Comparison of ENCODE assay signal across 8 mouse cellular contexts in genomic region chr8:87569706-87570563, GRCm38 (mm10). TPM values are rescaled to one million over a fixed set of nuclear protein-coding genes. Genes with fewer than 3 reads are reported as not detected.
A peak's percentile ranks its signal among the peaks of the same experiment; 100 is the strongest.
DNase-seq lines count a peak whose midpoint lies in the region; ATAC-seq lines count a peak whose summit lies in the region.

No protein-coding gene starts in this region.

- peak overlapping the region; percentile 14; the same call in 1 of the 2 replicates for H3K9ac ChIP-seq in intestine, embryonic 16.5 days (ENCODE audit: low read depth, low read length)

- H3K4me1 ChIP-seq in intestine, embryonic 16.5 days (ENCODE audit: control insufficient read depth, insufficient read depth, low read length) = peaks cover 9% of the 10 kb centered on the region; the same call in 1 of the 2 replicates

- no peak for ATAC-seq in intestine, embryonic 16.5 days

- 31% methylated on average over 13 of the region's 13 CpGs for WGBS in intestine, embryonic 16.5 days

- DNase-seq in adrenal gland, postnatal 14 days = peak; percentile 15
- DNase-seq in adrenal gland, postnatal 25 days = no peak
- peak; percentile 93 for DNase-seq in heart, adult 11 months
- DNase-seq in lung, postnatal 14 days = peak; percentile 24
- no peak for DNase-seq in frontal cortex, adult 2 months (ENCODE audit: extremely low spot score in 1 of 2, low spot score in 1 of 2)
- no peak for DNase-seq in spleen, adult 18-20 months
- DNase-seq in left cerebral cortex, adult 9 months (ENCODE audit: low spot score in 2 of 2) = no peak

- no peaks in the 10 kb centered on the region for H3K27me3 ChIP-seq in intestine, embryonic 16.5 days (replicated peaks; ENCODE audit: control insufficient read depth, insufficient read depth, low read length)

- no peaks in the 10 kb centered on the region for H3K36me3 ChIP-seq in intestine, embryonic 16.5 days (ENCODE audit: control insufficient read depth, insufficient read depth, low read length)

- no peak overlapping the region for H3K27ac ChIP-seq in intestine, embryonic 16.5 days (ENCODE audit: low read length)

- H3K9me3 ChIP-seq in intestine, embryonic 16.5 days (ENCODE audit: control insufficient read depth, low read length) = no peaks in the 10 kb centered on the region

- peak overlapping the region; percentile 55 for H3K4me2 ChIP-seq in intestine, embryonic 16.5 days (ENCODE audit: low read depth, low read length)

- H3K4me3 ChIP-seq in intestine, embryonic 16.5 days (ENCODE audit: low read length) = peak overlapping the region; percentile 39

RNA-seq across cellular contexts. Expression of gene 4933402J07Rik, which starts 6.3 kb away (rescaled TPM):
- not detected in 2 replicates for total RNA-seq in adrenal gland, postnatal 14 days (2021)
- total RNA-seq in adrenal gland, postnatal 25 days (2021) = not detected in 2 replicates
- not detected in 2 replicates for polyA plus RNA-seq in intestine, embryonic 16.5 days (2015; fragmentation: Nextera tagmentation; extraction: Ambion mirVana)
- polyA plus RNA-seq in frontal cortex, adult 2 months (2012; rRNA removed) = not detected in 2 replicates

Comparison
In these comparisons a context has a peak if more than half of its experiments do, and no peak if none do; other contexts are left out.
1. DNase-seq: peak in adrenal gland, postnatal 14 days (single experiment), heart, adult 11 months (single experiment) and lung, postnatal 14 days (single experiment); none in adrenal gland, postnatal 25 days (single experiment), frontal cortex, adult 2 months (0 of 2), spleen, adult 18-20 months (0 of 2) and left cerebral cortex, adult 9 months (0 of 2).